9 mouse cellular contexts compared by ENCODE assay signal in genomic region chr3:136905577-136905976, GRCm38 (mm10).
A peak's percentile ranks its signal among the peaks of the same experiment; 100 is the strongest.
DNase-seq lines count a peak whose midpoint lies in the region; ATAC-seq and TF ChIP-seq lines count a peak whose summit lies in the region.
"Had no signal": no experiment of that assay in that cellular context is flagged by ENCODE, and none has a peak within 500 bp of the region (broad histone marks: within the 10 kb centered on the region; RNA-seq: fewer than 3 reads in every experiment).

No protein-coding gene starts in this region.

- H3K9ac ChIP-seq in midbrain, postnatal 0 days (replicated peaks; ENCODE audit: low read length, poor library complexity, severe bottlenecking): no peak overlapping the region
- H3K9ac ChIP-seq: limb, embryonic 13.5 days had no signal

- H3K27ac ChIP-seq in midbrain, postnatal 0 days (ENCODE audit: low read depth, low read length): no peak overlapping the region
- H3K27ac ChIP-seq in midbrain, embryonic 10.5 days (replicated peaks): no peak overlapping the region
- H3K27ac ChIP-seq: limb, embryonic 13.5 days had no signal

- 66% methylated on average over 1 of the region's 1 CpGs for WGBS in midbrain, postnatal 0 days
- WGBS in midbrain, embryonic 10.5 days: 49% methylated on average over 1 of the region's 1 CpGs

- peak; percentile 70 for TF ChIP-seq CTCF in midbrain, postnatal 0 days (IDR thresholded peaks at IDR 0.05)

- no peaks in the 10 kb centered on the region for H3K27me3 ChIP-seq in midbrain, postnatal 0 days (ENCODE audit: insufficient read depth, low read length)
- H3K27me3 ChIP-seq in midbrain, embryonic 10.5 days (ENCODE audit: low read depth, poor library complexity, severe bottlenecking): no peaks in the 10 kb centered on the region
- H3K27me3 ChIP-seq: limb, embryonic 13.5 days had no signal

- H3K4me2 ChIP-seq in midbrain, postnatal 0 days (ENCODE audit: low read depth, low read length, poor library complexity, severe bottlenecking): no peak overlapping the region
- H3K4me2 ChIP-seq: limb, embryonic 13.5 days had no signal

- H3K4me3 ChIP-seq in midbrain, postnatal 0 days (ENCODE audit: low read depth, low read length): no peak overlapping the region
- no peak overlapping the region for H3K4me3 ChIP-seq in midbrain, embryonic 10.5 days
- H3K4me3 ChIP-seq: limb, embryonic 13.5 days had no signal

- ATAC-seq in midbrain, postnatal 0 days (ENCODE audit: low FRiP score): no peak

- H3K36me3 ChIP-seq in midbrain, postnatal 0 days (ENCODE audit: insufficient read depth, low read length): peaks cover 12% of the 10 kb centered on the region
- peaks cover 15% of the 10 kb centered on the region for H3K36me3 ChIP-seq in midbrain, embryonic 10.5 days

- H3K9me3 ChIP-seq in midbrain, postnatal 0 days (ENCODE audit: low read length): no peaks in the 10 kb centered on the region
- no peaks in the 10 kb centered on the region for H3K9me3 ChIP-seq in midbrain, embryonic 10.5 days (replicated peaks)
- H3K9me3 ChIP-seq: limb, embryonic 13.5 days had no signal

- peak; percentile 40 for DNase-seq in embryo, embryonic 10 days (ENCODE audit: low spot score)
- no peak for DNase-seq in embryo, embryonic 9.5 days (ENCODE audit: extremely low spot score)
- DNase-seq in midbrain, postnatal 0 days (ENCODE audit: low spot score): peak; percentile 43
- no peak for DNase-seq in midbrain, embryonic 10.5 days (ENCODE audit: low spot score)
- peak; percentile 42 for DNase-seq in induced T-regulatory cell, adult 2 months (ENCODE audit: low read depth)
- peak; percentile 42 for DNase-seq in thymus, postnatal 14 days
- DNase-seq in urinary bladder, postnatal 10 days (ENCODE audit: low spot score): no peak
- no peak for DNase-seq in layer of hippocampus, adult 8-10 months (ENCODE audit: low spot score in 2 of 2)

- no peaks in the 10 kb centered on the region for H3K4me1 ChIP-seq in midbrain, postnatal 0 days (ENCODE audit: insufficient read depth, low read length)
- peaks cover 8% of the 10 kb centered on the region; the same call in 1 of the 2 replicates for H3K4me1 ChIP-seq in midbrain, embryonic 10.5 days

Comparison
In these comparisons a context has a peak if more than half of its experiments do, and no peak if none do; other contexts are left out.
1. DNase-seq: peak in embryo, embryonic 10 days (single experiment), midbrain, postnatal 0 days (single experiment), induced T-regulatory cell, adult 2 months (single experiment) and thymus, postnatal 14 days (single experiment); none in embryo, embryonic 9.5 days (single experiment), midbrain, embryonic 10.5 days (single experiment), urinary bladder, postnatal 10 days (single experiment) and layer of hippocampus, adult 8-10 months (0 of 2).